Mouse (Mus musculus) CH12.LX (cell line): ENCODE results near the gene Adamtsl1.

ENCODE experiments used
- CTCF ChIP-seq, 2 experiments: IDR thresholded peaks in 1 of 2; conservative IDR thresholded peaks in 1 of 2; 2 replicates each; pipeline ENCODE4 v1.5.1; 2011 to 2012; ENCODE audit warnings: low read depth in 2 of 2, low read length in 2 of 2, improper control_type of control experiment in 1 of 2, inconsistent platforms in 1 of 2, mild to moderate bottlenecking in 1 of 2, moderate library complexity in 1 of 2
- KAT2A ChIP-seq: IDR thresholded peaks from 2 replicates; pipeline ENCODE4 v1.6.1; 2012; ENCODE audit warnings: low read length, improper control_type of control experiment, inconsistent platforms; ENCODE audit not compliant: insufficient replicate concordance
- POLR2A ChIP-seq: IDR thresholded peaks from 2 replicates; pipeline ENCODE4 v1.6.1; 2011; ENCODE audit warnings: low read depth, mild to moderate bottlenecking, improper control_type of control experiment, low read length
- SMC3 ChIP-seq: IDR thresholded peaks from 2 replicates; pipeline ENCODE4 v1.6.1; 2011; ENCODE audit warnings: low read depth, low read length, improper control_type of control experiment
- UBTF ChIP-seq: IDR thresholded peaks from 2 replicates; pipeline ENCODE4 v1.6.1; 2012; ENCODE audit warnings: low read depth, mild to moderate bottlenecking, inconsistent platforms, low read length, improper control_type of control experiment, moderate library complexity
- USF1 ChIP-seq: IDR thresholded peaks from 2 replicates; pipeline ENCODE4 v1.6.1; 2014; ENCODE audit warnings: low read depth, mild to moderate bottlenecking, inconsistent platforms, low read length, improper control_type of control experiment

GRCm38 (mm10) chr4:85932129-85932528 lies 418.2 kb downstream of the Adamtsl1 start:
- TF ChIP-seq CTCF (conservative IDR thresholded peaks at IDR 0.05 in 1 of 2, IDR thresholded peaks at IDR 0.05 in 1 of 2; ENCODE audit: low read depth in 2 of 2, low read length in 2 of 2) (no peak), KAT2A (no peak), UBTF (no peak), SMC3 (no peak), USF1 (no peak), POLR2A (no peak)
